Comparison of ENCODE assay signal across 15 mouse cellular contexts in the genomic region with DNA sequence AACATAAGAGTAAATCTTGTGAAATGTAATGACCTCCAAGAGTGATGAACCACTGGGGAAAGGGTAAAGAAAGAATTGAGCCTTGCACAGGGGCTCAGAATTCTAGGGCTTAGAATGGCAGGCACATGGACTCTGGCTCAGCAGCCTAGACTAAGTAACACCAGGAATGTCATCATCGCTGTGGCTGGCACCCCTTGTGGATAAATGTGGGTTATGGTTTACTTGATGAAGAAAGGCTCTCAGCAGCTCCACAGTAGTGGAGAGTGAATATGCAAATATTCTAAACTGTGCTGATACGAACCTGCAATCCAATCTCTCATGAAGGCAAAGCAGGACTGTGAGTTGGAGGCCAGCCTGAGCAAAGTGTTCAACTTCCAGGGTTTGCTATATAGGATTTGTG. TPM values are rescaled to one million over a fixed set of nuclear protein-coding genes. Genes with fewer than 3 reads are reported as not detected.
DNase-seq lines count a peak whose midpoint lies in the region.
"Had no signal": no experiment of that assay in that cellular context is flagged by ENCODE, and none has a peak within 500 bp of the region (broad histone marks: within the 10 kb centered on the region; RNA-seq: fewer than 3 reads in every experiment).

No protein-coding gene starts in this region.

- peak; percentile 30 for DNase-seq in heart, adult 11 months
- no peak for DNase-seq in heart, postnatal 25 days (ENCODE audit: low spot score)
- peak; percentile 37 for DNase-seq in layer of hippocampus, adult 9-11 months
- no peak for DNase-seq in layer of hippocampus, postnatal 25 days (ENCODE audit: extremely low spot score in 1 of 2, low spot score in 1 of 2)
- peak; percentile 3 for DNase-seq in ES-CJ7 (ENCODE audit: low read depth, low spot score)
- DNase-seq in brain, adult 2 months (ENCODE audit: low read depth, low spot score): peak; percentile 49
- DNase-seq in urinary bladder, postnatal 4 days (ENCODE audit: low spot score in 2 of 2): no peak
- DNase-seq: adrenal gland, postnatal 14 days; cerebellum, adult 18-20 months; cerebellum, adult 9-11 months; cerebellum, postnatal 36 days; gastrocnemius, adult 2 months; gastrocnemius, postnatal 36 days; heart, postnatal 36 days; kidney, adult 11 months had no signal

- intact Hi-C loops in heart, postnatal 25 days (cut with DNase I): no loop called here

RNA-seq across cellular contexts. Expression of a gene that starts 26.0 kb away (rescaled TPM):
- not detected for total RNA-seq in heart, postnatal 25 days (2021)
- total RNA-seq in layer of hippocampus, postnatal 25 days (2021): 100 to 1,000 TPM; 577 to 681 TPM

Comparison
In these comparisons a context has a peak if more than half of its experiments do, and no peak if none do; other contexts are left out.
1. DNase-seq: peak in heart, adult 11 months (single experiment), layer of hippocampus, adult 9-11 months (single experiment), ES-CJ7 (single experiment) and brain, adult 2 months (single experiment); none in heart, postnatal 25 days (single experiment), layer of hippocampus, postnatal 25 days (0 of 2) and urinary bladder, postnatal 4 days (0 of 2).
2. RNA of a gene that starts 26.0 kb away (total RNA-seq): 577 to 681 TPM in layer of hippocampus, postnatal 25 days; not detected in heart, postnatal 25 days; every median in the first group is over 100 times any median in the second.